Mouse (Mus musculus): ENCODE data around the gene Hoxa7. TPM values are rescaled to one million over a fixed set of nuclear protein-coding genes. Genes with fewer than 3 reads are reported as not detected.

Hoxa7 gene
- total RNA-seq, 2 experiments from 2014 or later = 2.6 to 4.1 TPM

- no peak for ATAC-seq (replicated peaks; ENCODE audit: low FRiP score, low TSS enrichment, poor library complexity, severe bottlenecking)
Measured at GRCm38 (mm10) chr6:52204050-52204752, 17.5 kb downstream of the Hoxa7 start, which contains the start of gene Hoxa5. Gene Hoxa5 (minus strand): TSS chr6:52204587.

GRCm38 (mm10) chr6:52203371-52204049 lies 18.1 kb downstream of the Hoxa7 start:
- no peak for ATAC-seq (replicated peaks; ENCODE audit: low FRiP score, low TSS enrichment, poor library complexity, severe bottlenecking)

GRCm38 (mm10) chr6:52203121-52203370 lies 18.6 kb downstream of the Hoxa7 start:
- ATAC-seq (replicated peaks; ENCODE audit: low FRiP score, low TSS enrichment, poor library complexity, severe bottlenecking) = no peak

- ATAC-seq (replicated peaks; ENCODE audit: low FRiP score, low TSS enrichment, poor library complexity, severe bottlenecking) = no peak
Measured at GRCm38 (mm10) chr6:52202362-52203120, 19.1 kb downstream of the Hoxa7 start.

- no peak for ATAC-seq (replicated peaks; ENCODE audit: low FRiP score, low TSS enrichment, poor library complexity, severe bottlenecking)
Measured at GRCm38 (mm10) chr6:52201269-52201668, 20.4 kb downstream of the Hoxa7 start.

GRCm38 (mm10) chr6:52200751-52201250 lies 20.9 kb downstream of the Hoxa7 start:
- ATAC-seq (replicated peaks; ENCODE audit: low FRiP score, low TSS enrichment, poor library complexity, severe bottlenecking) = no peak

GRCm38 (mm10) chr6:52200073-52200750 lies 21.4 kb downstream of the Hoxa7 start:
- no peak for ATAC-seq (replicated peaks; ENCODE audit: low FRiP score, low TSS enrichment, poor library complexity, severe bottlenecking)

- ATAC-seq (replicated peaks; ENCODE audit: low FRiP score, low TSS enrichment, poor library complexity, severe bottlenecking) = no peak
Measured at GRCm38 (mm10) chr6:52197271-52197670, 24.4 kb downstream of the Hoxa7 start.

GRCm38 (mm10) chr6:52196811-52197210 lies 24.8 kb downstream of the Hoxa7 start:
- no peak for ATAC-seq (replicated peaks; ENCODE audit: low FRiP score, low TSS enrichment, poor library complexity, severe bottlenecking)

- ATAC-seq (replicated peaks; ENCODE audit: low FRiP score, low TSS enrichment, poor library complexity, severe bottlenecking) = no peak
Measured at GRCm38 (mm10) chr6:52194690-52195089, 27.0 kb downstream of the Hoxa7 start.

- peak; percentile 82 for ATAC-seq (replicated peaks; ENCODE audit: low FRiP score, low TSS enrichment, poor library complexity, severe bottlenecking)
Measured at GRCm38 (mm10) chr6:52191860-52192550, 29.6 kb downstream of the Hoxa7 start.

- ATAC-seq (replicated peaks; ENCODE audit: low FRiP score, low TSS enrichment, poor library complexity, severe bottlenecking) = no peak
Measured at GRCm38 (mm10) chr6:52190906-52191810, 30.5 kb downstream of the Hoxa7 start, which contains the start of gene Hoxa4. Gene Hoxa4 (minus strand): TSS chr6:52191753.

GRCm38 (mm10) chr6:52190410-52190809 lies 31.2 kb downstream of the Hoxa7 start:
- no peak for ATAC-seq (replicated peaks; ENCODE audit: low FRiP score, low TSS enrichment, poor library complexity, severe bottlenecking)

GRCm38 (mm10) chr6:52189909-52190308 lies 31.7 kb downstream of the Hoxa7 start:
- no peak for ATAC-seq (replicated peaks; ENCODE audit: low FRiP score, low TSS enrichment, poor library complexity, severe bottlenecking)

GRCm38 (mm10) chr6:52189172-52189591 lies 32.5 kb downstream of the Hoxa7 start:
- no peak for ATAC-seq (replicated peaks; ENCODE audit: low FRiP score, low TSS enrichment, poor library complexity, severe bottlenecking)

- no peak for ATAC-seq (replicated peaks; ENCODE audit: low FRiP score, low TSS enrichment, poor library complexity, severe bottlenecking)
Measured at GRCm38 (mm10) chr6:52186500-52186899, 35.2 kb downstream of the Hoxa7 start.

GRCm38 (mm10) chr6:52185834-52186233 lies 35.8 kb downstream of the Hoxa7 start:
- no peak for ATAC-seq (replicated peaks; ENCODE audit: low FRiP score, low TSS enrichment, poor library complexity, severe bottlenecking)

- ATAC-seq (replicated peaks; ENCODE audit: low FRiP score, low TSS enrichment, poor library complexity, severe bottlenecking) = no peak
Measured at GRCm38 (mm10) chr6:52185222-52185621, 36.4 kb downstream of the Hoxa7 start.
